Mouse (Mus musculus): ENCODE measurements around the gene Plk2.

The Plk2 gene

GRCm38 (mm10) chr13:110412572-110413209, 17.8 kb downstream of the Plk2 start:
- DNase-seq (ENCODE audit: low spot score), result no peak

- no peak for DNase-seq (ENCODE audit: low spot score)
Measured at GRCm38 (mm10) chr13:110418656-110419055, 23.8 kb downstream of the Plk2 start.

GRCm38 (mm10) chr13:110419640-110420039, 24.8 kb downstream of the Plk2 start:
- DNase-seq (ENCODE audit: low spot score), result no peak

GRCm38 (mm10) chr13:110422434-110422833, 27.6 kb downstream of the Plk2 start:
- no peak for DNase-seq (ENCODE audit: low spot score)

GRCm38 (mm10) chr13:110425512-110426222, 30.8 kb downstream of the Plk2 start:
- no peak for DNase-seq (ENCODE audit: low spot score)

- no peak for DNase-seq (ENCODE audit: low spot score)
Measured at GRCm38 (mm10) chr13:110431388-110431787, 36.5 kb downstream of the Plk2 start.

GRCm38 (mm10) chr13:110432062-110432566, 37.3 kb downstream of the Plk2 start:
- no peak for DNase-seq (ENCODE audit: low spot score)

GRCm38 (mm10) chr13:110432613-110433012, 37.8 kb downstream of the Plk2 start:
- DNase-seq (ENCODE audit: low spot score), result no peak

- no peak for DNase-seq (ENCODE audit: low spot score)
Measured at GRCm38 (mm10) chr13:110436692-110437091, 41.8 kb downstream of the Plk2 start.

GRCm38 (mm10) chr13:110438624-110439023, 43.8 kb downstream of the Plk2 start:
- DNase-seq (ENCODE audit: low spot score), result no peak

- no peak for DNase-seq (ENCODE audit: low spot score)
Measured at GRCm38 (mm10) chr13:110444335-110444734, 49.5 kb downstream of the Plk2 start.

- DNase-seq (ENCODE audit: low spot score), result no peak
Measured at GRCm38 (mm10) chr13:110444894-110445293, 50.0 kb downstream of the Plk2 start.

- DNase-seq (ENCODE audit: low spot score), result no peak
Measured at GRCm38 (mm10) chr13:110446434-110446833, 51.6 kb downstream of the Plk2 start.

- DNase-seq (ENCODE audit: low spot score), result no peak
Measured at GRCm38 (mm10) chr13:110450056-110450455, 55.2 kb downstream of the Plk2 start.
